In genomic region chr9:73965322-73965915, GRCm38 (mm10) we compare ENCODE assay signal across 12 mouse cellular contexts. TPM values are rescaled to one million over a fixed set of nuclear protein-coding genes. Genes with fewer than 3 reads are reported as not detected.
A peak's percentile ranks its signal among the peaks of the same experiment; 100 is the strongest.
DNase-seq lines count a peak whose midpoint lies in the region; ATAC-seq and TF ChIP-seq lines count a peak whose summit lies in the region.
"Had no signal": no experiment of that assay in that cellular context is flagged by ENCODE, and none has a peak within 500 bp of the region (broad histone marks: within the 10 kb centered on the region; RNA-seq: fewer than 3 reads in every experiment).

No protein-coding gene starts in this region.

- no peak overlapping the region for H3K4me3 ChIP-seq in heart, embryonic 12.5 days
- no peak overlapping the region for H3K4me3 ChIP-seq in lung, embryonic 14.5 days (ENCODE audit: low read depth, low read length)
- peak overlapping the region; percentile 23 for H3K4me3 ChIP-seq in heart, postnatal 0 days (ENCODE audit: low read depth, low read length)
- H3K4me3 ChIP-seq: liver, embryonic 13.5 days had no signal

- H3K4me1 ChIP-seq in heart, embryonic 12.5 days (replicated peaks): peaks cover 22% of the 10 kb centered on the region
- H3K4me1 ChIP-seq in lung, embryonic 14.5 days (ENCODE audit: insufficient read depth): no peaks in the 10 kb centered on the region
- H3K4me1 ChIP-seq in heart, postnatal 0 days (ENCODE audit: control insufficient read depth, insufficient read depth): peaks cover 25% of the 10 kb centered on the region
- H3K4me1 ChIP-seq: liver, embryonic 13.5 days had no signal

- peak overlapping the region; percentile 47 for H3K4me2 ChIP-seq in heart, embryonic 12.5 days
- H3K4me2 ChIP-seq in lung, embryonic 14.5 days: no peak overlapping the region
- H3K4me2 ChIP-seq in heart, postnatal 0 days (ENCODE audit: low read depth, low read length): peak overlapping the region; percentile 45
- H3K4me2 ChIP-seq: liver, embryonic 13.5 days had no signal

- WGBS in heart, embryonic 12.5 days: 32% methylated on average over 9 of the region's 9 CpGs
- WGBS in lung, embryonic 14.5 days: 22% methylated on average over 9 of the region's 9 CpGs
- 8% methylated on average over 9 of the region's 9 CpGs for WGBS in heart, postnatal 0 days

- DNase-seq in heart, adult 11 months: no peak
- peak; percentile 73 for DNase-seq in lung, embryonic 14.5 days
- no peak for DNase-seq in lung, adult 18-20 months
- DNase-seq in cerebellum, adult 9-10 months: peak; percentile 83
- DNase-seq in heart, postnatal 0 days (ENCODE audit: low spot score): peak; percentile 26
- no peak for DNase-seq in layer of hippocampus, adult 18-20 months (ENCODE audit: low spot score in 2 of 2)
- DNase-seq: adrenal gland, postnatal 10 days; liver, embryonic 13.5 days; thymus, postnatal 25 days had no signal

- TF ChIP-seq EP300 in heart, postnatal 0 days (IDR thresholded peaks at IDR 0.05; ENCODE audit: low read depth): no peak

- no peaks in the 10 kb centered on the region for H3K9me3 ChIP-seq in heart, embryonic 12.5 days (replicated peaks)
- no peaks in the 10 kb centered on the region for H3K9me3 ChIP-seq in lung, embryonic 14.5 days (ENCODE audit: low read depth, low read length)
- H3K9me3 ChIP-seq in heart, postnatal 0 days (replicated peaks; ENCODE audit: control insufficient read depth, low read length): no peaks in the 10 kb centered on the region
- H3K9me3 ChIP-seq: liver, embryonic 13.5 days had no signal

- H3K9ac ChIP-seq in heart, embryonic 12.5 days: no peak overlapping the region
- no peak overlapping the region for H3K9ac ChIP-seq in lung, embryonic 14.5 days
- H3K9ac ChIP-seq in heart, postnatal 0 days (replicated peaks; ENCODE audit: low read depth, low read length): no peak overlapping the region
- H3K9ac ChIP-seq: liver, embryonic 13.5 days had no signal

- 0 out of 2 replicates have a peak overlapping the region, but pooled peaks have one; percentile 11 for H3K27ac ChIP-seq in heart, embryonic 12.5 days (ENCODE audit: poor library complexity, severe bottlenecking)
- no peak overlapping the region for H3K27ac ChIP-seq in lung, embryonic 14.5 days (ENCODE audit: low read depth)
- no peak overlapping the region for H3K27ac ChIP-seq in heart, postnatal 0 days (ENCODE audit: low read depth)
- H3K27ac ChIP-seq: liver, embryonic 13.5 days had no signal

- H3K36me3 ChIP-seq in heart, embryonic 12.5 days: no peaks in the 10 kb centered on the region
- H3K36me3 ChIP-seq in lung, embryonic 14.5 days (ENCODE audit: insufficient read depth): no peaks in the 10 kb centered on the region
- H3K36me3 ChIP-seq in heart, postnatal 0 days (replicated peaks; ENCODE audit: control insufficient read depth, insufficient read depth, low read length): no peaks in the 10 kb centered on the region
- H3K36me3 ChIP-seq: liver, embryonic 13.5 days had no signal

- H3K27me3 ChIP-seq in heart, embryonic 12.5 days (replicated peaks): no peaks in the 10 kb centered on the region
- H3K27me3 ChIP-seq in lung, embryonic 14.5 days (ENCODE audit: insufficient read depth, low read length): peaks cover 13% of the 10 kb centered on the region; the same call in 1 of the 2 replicates
- no peaks in the 10 kb centered on the region for H3K27me3 ChIP-seq in heart, postnatal 0 days (ENCODE audit: control insufficient read depth, insufficient read depth, low read length)
- H3K27me3 ChIP-seq: CH12.LX; liver, embryonic 13.5 days had no signal

- ATAC-seq in heart, embryonic 12.5 days (ENCODE audit: insufficient number of reproducible peaks, low FRiP score): no peak
- ATAC-seq in lung, embryonic 14.5 days (ENCODE audit: insufficient read depth): 0 out of 2 replicates have a peak, but pooled peaks have one; percentile 17
- ATAC-seq in heart, postnatal 0 days (ENCODE audit: insufficient read depth, low read depth): no peak
- ATAC-seq in inflammation-experienced regulatory T-cells, adult 6 months: no peak

- TF ChIP-seq CTCF in lung, embryonic 14.5 days (IDR thresholded peaks at IDR 0.05; ENCODE audit: low read depth): no peak
- TF ChIP-seq CTCF in heart, postnatal 0 days (IDR thresholded peaks at IDR 0.05; ENCODE audit: low read depth): no peak

RNA-seq across cellular contexts. Expression of gene Unc13c, which starts 3.3 kb away (rescaled TPM):
- polyA plus RNA-seq in heart, embryonic 12.5 days (2016; fragmentation: Nextera tagmentation; extraction: Ambion mirVana): 2.6 TPM in 2 replicates
- 0.18 and 0.34 TPM in 2 replicates for polyA plus RNA-seq in lung, embryonic 14.5 days (2014; fragmentation: Nextera tagmentation; extraction: Ambion mirVana)
- 0.88 and 1.7 TPM in 2 replicates for total RNA-seq in heart, postnatal 0 days (2014; rRNA removed; ENCODE audit: low replicate concordance)
- 0.57 and 0.66 TPM in 2 replicates for polyA plus RNA-seq in heart, postnatal 0 days (2015; fragmentation: Nextera tagmentation; extraction: Ambion mirVana)
- 1 to 10 TPM; 8.0 TPM for total RNA-seq in layer of hippocampus, adult 18-20 months (2021)
- polyA plus RNA-seq in inflammation-experienced regulatory T-cells, adult 6 months (2017; shearing (Covaris generic)): not detected
- total RNA-seq: CH12.LX had no signal

Comparison
In these comparisons a context has a peak if more than half of its experiments do, and no peak if none do; other contexts are left out.
1. DNase-seq: peak in lung, embryonic 14.5 days (single experiment), cerebellum, adult 9-10 months (single experiment) and heart, postnatal 0 days (single experiment); none in heart, adult 11 months (single experiment), lung, adult 18-20 months (0 of 2) and layer of hippocampus, adult 18-20 months (0 of 2).